Mouse (Mus musculus): ENCODE measurements at regions not wholly inside any gene's neighbourhood (a gene's known extent, or its start where the extent isn't known, plus 50 kb on each side); places are given as distances from the start of the nearest gene placed in this dataset.

DNA sequence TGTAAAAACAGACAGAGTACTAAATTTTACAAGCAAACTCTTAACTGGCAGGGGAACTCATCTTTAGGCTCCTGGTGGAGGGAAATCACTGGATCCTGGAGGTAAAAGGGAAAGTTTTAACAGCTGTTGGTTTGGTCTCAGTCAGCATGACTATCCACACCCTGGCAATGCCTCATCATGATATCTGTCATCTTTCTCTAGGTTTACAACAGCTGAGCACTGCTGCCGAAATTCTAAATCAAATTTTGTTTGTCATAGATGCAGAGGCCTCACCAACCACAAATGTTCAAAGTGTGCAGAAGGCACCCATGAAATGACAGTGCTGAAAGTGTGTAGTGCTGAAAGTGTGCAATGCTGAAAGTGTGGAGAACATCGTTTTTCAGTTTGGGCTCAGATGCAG, 180.6 kb upstream of the Lpp start:
- DNase-seq = no peak

DNA sequence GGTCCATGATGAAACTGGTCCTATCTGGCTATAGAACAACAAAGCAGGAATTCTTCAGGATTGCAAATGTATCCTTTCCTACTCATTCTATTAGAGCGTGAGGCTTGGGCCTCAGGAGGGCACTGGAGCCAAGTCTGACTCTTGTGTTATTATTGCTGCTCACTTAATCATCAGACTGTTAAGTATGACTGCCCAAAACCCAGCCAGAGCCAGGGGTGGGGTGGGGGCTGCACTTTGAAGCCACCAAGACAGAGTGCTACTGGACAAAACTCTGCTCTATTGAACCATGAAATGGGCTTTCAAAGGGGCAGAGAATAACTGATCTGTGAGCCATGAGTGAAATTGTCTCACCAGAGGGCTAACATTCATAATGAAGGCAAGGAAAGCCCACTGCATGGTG, 181.7 kb upstream of the Lpp start:
- no peak for DNase-seq

DNA sequence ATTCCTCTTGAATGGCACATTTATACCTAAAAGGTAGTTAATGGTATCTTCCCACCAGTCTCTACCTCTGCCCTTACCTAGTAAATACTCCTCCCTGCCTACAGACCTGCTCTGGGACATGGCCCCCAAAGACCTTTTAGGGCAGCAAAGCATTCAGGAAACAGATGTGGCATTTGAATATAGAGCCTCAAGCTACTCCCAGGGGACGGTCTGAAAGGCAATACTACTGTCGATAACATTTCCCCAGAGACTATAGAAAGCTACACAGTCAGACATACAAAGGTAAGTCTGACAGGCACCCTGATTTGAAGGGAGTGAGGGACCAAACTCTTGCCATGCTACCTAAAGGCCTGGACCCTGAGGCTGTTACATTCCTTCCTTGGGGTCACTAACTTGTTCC, 184.4 kb upstream of the Lpp start:
- no peak for DNase-seq

DNA sequence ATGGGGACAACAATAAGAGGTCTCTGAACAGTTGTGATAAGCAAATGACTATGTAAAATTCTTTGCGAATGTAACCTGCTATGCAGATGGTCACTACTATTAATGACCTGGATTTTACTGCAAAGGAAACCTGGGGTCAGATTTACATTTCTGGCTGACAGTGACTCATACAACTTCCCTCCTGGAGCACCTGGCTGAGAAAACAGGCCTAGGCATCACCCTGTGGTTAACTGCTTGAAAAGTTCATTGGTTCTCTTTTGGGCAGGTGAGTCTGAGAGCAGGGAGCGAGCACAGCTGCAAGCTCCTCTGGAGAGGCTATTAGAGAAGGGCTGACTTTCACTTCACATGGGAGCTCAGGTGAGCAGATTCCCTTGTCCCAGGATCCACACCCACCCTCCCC, 185.2 kb upstream of the Lpp start:
- DNase-seq = no peak

DNA sequence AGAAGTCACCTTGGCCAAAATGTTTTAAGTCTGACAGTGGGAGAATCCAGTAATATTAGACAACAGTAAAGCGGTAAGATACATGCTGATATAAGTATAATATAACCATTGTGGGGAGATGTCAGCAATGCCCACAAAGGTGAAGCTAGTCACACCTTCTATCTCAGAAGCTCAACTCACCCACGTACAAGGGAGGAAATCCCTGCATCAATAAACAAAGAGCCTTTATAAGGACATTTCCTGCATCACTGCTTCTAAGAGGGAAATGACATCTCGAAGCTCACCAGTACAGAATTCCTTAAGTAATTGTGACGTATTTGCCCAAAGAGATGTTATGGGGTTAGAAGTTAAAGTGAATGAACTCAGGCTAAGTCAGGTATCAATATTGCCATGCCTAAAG, 186.3 kb upstream of the Lpp start:
- DNase-seq = no peak

DNA sequence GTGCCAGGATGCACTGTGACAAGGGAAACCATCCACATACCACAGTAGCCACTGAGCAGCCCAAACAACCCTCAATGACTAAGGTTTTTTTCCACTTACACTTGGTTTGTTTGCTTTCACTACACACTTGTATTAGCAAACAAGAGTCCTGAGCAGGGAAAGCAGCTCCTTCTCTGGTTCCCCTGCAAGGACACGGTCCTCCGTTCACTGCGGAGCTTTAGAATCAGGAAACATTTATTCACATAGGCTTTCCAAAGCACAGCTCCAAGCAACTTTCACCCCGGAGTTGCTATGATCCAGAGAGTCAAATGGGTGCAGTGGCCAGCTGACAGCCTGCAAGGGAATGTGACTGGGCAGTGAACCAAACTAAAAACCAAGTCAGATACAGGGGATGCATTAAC, 186.8 kb upstream of the Lpp start:
- DNase-seq = peak; percentile 20

DNA sequence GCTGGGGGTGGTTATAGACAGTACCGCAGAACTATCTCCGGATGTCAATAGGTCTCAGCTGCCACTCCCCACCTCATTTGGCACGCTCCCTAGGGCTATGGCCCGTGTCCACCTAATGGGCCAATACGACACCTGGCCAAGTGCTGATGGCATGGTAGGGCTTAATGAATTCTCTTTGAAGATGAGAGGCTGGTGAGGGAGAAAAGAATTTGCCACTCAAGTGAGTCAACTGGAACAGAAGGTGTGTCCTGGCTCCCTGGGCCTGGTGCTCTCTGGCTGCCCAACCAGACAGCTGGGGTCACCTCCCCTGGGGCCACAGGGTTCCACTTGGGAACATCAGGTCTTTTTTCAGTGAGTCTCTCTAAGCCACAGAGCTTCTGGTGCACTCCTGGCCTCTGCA, 187.7 kb upstream of the Lpp start:
- DNase-seq = peak; percentile 66

DNA sequence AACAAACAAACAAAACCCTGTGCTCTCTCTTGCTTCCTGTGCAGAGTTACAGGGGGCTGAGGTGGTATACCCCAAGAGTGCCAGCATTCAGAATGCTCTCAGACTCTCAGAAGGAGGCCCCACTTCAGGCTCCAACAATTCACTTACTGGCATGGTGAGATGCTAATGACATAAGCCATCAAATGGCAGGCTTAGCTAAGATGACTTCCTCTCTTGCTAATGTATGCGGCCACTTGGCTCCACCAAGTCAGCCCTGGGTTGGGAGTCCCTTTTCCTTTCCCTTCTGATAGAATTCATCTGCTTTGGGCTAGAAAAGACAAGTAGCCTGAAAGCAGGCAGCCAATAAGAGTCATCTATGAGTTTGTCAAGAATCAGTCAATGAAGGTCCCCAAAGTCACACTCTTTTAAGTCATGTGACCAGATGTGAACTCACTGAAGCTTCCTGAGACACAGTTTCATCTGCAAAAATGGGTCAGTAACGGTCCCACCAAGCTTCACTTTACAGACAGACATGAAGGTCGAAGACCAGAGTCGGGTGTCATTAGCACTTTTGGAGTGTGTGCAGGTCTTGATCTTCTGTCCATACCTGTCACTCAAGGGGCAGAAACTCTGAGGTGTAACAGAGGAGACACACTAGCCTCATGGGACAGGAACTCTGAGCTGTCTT, 189.1 kb upstream of the Lpp start:
- no peak for DNase-seq

DNA sequence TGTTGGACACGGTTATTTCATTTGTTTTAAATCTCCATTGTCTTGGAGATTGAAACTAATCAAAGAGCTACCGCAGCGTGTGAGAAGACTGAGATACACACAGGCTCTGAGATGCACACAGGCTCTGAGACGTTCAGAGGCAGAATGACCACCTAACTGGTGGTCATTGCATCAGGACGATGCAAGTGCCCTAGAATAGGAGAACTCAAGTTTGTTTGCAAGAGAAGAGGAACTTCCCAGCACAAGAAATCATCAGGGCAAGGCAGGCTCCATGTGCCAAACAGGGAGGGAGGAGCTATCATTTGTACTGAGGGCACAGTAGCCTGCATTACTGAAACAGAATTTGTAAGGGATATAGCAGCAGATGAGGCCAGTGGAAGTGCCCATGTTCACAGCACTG, 190.7 kb upstream of the Lpp start:
- DNase-seq = no peak

DNA sequence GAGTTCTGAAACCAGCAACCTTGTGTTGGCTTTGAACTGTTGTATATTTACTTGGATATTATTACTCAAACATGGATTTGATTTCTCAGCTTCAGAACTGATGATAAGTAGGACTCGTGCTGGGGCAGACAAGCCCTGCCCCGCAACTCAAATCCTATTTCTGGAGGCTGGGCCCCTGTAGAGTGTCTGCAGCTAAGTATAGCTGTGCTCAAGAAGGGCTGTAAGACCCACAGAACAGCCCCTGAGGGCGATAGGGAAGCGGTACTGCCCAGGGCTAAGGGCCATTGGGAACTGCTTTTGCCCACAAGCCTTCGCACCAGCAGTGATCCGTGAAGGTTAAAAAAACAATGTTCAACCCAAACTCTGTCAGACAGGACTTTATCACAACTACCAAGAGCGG, 191.9 kb upstream of the Lpp start:
- no peak for DNase-seq

DNA sequence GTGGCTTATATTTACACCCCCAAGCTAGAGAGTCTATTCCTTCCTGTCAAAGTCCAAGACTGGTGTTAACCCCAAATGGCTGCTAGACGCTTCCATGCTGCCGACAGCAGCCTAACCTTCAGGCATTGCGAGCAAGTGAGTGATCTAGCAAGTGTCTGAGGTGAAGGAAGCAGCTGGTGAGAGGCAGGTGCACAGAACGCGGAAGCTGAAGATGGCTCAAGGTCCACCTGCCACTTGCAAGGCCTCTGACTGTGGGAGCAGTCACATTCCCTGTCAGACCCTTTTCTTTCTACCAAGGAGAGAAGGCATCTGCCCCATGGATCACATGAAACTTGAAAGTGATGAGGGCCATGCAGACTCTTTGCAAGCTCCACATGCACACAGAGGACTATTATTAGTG, 193.1 kb upstream of the Lpp start:
- DNase-seq = no peak

DNA sequence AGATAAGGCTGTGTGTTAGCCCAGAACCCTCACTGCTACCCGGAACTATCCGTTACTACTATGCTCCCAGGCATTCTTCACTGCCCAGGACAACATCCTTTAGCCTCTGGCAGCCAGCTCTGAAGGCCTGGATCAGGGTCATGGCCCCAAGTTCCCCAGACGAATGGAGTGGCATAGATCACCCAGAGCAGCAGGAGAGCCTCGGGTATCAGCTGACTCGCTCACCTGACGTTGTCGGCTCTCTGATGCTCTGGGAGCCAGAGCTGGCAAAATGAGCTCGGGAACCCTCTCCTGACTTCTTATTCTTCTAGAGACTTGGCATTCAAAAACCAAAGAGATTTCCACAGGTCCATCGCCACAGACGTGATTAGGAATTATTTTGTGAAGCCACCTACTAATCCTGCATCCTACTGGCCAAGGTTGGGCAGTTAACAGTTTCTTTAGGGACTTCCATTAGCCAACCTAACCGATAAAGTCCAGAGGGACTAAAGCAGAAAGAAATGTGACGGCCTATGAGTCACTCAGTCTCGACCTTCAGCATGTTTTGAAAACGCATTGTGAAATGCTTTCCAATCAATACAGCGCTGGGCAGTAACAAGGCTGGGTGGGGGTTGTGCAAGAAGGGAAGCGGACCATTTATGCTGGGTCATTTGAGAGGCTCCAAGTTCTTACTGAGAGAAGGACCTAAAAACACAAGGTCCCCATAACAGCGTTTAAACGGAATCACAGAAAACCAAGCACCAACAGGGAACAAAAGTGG, 193.7 kb upstream of the Lpp start:
- DNase-seq = no peak

DNA sequence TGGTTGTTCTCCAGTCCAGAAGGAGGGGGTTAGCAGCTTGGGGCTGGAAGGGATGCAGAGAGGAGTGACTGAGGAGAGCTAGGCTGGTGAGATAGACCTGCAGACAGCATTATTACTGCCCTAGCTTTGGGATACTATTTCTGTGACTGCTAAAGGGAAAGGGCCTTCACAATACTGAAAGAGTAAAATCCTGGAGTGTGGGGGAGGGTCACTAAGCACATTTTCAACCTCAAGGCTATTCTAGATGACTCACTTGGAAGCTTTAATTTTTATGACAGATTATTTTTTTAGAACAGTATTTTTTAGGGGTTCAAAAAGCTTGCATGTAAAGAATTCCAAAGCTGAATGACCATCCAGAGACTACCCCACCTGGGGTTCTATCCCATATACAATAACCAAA, 195.0 kb upstream of the Lpp start:
- no peak for DNase-seq

DNA sequence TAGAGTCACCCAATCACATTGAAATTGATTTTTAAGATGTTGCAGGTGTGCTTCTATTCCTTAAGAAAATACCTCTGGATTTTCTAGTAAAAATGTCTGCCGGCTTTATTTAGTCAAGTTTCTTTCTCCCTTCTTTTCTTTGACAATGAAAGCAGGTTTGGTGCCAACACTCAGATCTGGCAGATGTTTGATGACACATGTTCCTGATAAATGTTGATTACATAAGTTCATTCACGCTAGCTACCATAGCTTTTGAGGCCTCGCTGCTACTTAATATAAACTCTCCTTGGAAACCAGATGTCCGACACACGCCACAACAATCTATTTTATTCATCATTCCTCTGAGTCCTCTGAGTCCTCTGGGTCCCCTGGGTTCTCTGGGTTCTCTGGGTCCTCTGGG, 195.7 kb upstream of the Lpp start:
- no peak for DNase-seq

DNA sequence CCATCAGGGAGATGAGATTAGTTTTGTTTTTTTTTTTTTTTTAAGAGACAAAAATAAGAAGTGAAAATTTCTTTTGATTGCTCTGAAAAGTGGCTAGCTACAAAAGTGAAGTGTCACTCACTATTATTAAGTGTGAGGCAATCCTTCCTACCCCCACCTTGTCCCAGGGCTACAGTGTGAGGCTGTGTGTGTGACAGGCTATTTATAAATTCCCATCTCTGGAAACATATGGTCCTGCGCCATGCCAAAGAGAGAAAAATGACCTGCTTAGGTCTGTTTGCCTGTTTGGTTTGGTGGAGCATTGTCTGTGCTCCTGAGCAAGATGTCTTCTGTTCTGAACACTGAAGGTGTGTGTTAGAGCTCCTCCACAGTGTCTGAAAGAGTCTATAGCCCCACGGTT, 199.4 kb upstream of the Lpp start:
- no peak for DNase-seq

DNA sequence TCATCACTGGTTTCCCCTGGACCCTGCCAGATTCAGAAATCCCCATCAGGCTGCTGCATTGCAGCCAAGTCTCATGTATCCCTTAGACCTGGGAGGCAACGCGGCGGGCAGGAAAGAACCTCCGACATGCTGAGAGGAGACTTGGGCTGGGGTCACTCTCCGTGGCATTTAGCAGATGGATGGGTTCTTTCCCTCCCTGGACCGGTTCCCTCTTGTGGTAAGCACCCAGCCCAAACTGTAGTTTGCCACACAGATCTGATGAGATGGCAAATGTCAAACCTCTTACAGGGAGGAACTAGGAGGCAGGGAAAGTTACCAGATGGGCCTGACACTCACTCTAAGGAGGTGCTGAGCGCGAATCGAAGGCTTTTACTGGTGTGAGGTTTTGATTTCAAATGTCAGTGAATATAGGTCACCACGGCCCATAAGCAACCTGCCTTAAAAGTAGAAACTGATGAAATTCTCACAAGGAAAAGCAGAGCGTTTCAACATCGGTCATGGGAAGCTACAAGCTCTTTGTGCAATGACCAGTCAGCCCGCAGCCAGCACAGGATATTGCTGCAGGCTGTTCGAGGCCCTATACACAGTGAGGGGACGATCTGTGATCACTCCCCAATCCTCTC, 199.9 kb upstream of the Lpp start:
- no peak for DNase-seq

DNA sequence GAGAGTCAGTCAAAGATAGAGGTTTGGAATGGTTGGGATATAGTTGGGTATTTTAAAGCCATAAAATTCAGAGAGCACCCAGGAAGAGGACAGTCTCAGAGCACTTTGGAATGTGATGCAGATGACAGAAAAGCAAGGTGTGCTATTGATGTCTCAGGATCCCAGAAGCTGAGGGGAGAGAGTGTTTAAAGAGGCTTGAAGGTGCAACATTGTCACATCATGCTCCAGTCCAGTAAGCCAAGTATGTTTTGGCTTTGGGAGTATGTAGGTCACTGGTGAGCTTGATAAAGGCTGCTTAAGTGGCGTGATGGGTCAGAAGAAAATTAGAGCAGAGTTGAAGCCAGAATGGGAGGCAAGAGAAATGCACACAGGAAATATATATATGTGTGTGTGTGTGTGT, 201.3 kb upstream of the Lpp start:
- DNase-seq = no peak

DNA sequence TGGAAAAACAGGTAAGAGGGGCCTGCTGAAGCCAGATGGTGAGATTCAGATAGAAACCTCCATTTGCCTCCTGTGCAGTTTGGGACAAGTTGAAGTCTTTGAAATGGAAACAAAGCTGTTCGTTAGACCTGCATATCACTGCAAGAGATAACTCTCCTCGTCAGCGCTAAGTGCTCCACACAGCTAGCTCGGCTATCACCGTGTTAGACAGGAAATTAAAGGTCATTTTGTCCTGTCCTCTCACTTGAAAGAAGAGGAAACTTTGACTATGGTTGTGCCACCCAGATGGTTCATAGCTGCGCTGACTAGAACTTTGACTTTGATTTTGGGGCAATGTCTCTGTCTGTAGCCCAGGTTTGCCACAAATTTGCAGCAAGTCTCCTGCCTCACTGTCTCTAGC, 198.5 kb upstream of the Bcl6 start:
- no peak for DNase-seq

DNA sequence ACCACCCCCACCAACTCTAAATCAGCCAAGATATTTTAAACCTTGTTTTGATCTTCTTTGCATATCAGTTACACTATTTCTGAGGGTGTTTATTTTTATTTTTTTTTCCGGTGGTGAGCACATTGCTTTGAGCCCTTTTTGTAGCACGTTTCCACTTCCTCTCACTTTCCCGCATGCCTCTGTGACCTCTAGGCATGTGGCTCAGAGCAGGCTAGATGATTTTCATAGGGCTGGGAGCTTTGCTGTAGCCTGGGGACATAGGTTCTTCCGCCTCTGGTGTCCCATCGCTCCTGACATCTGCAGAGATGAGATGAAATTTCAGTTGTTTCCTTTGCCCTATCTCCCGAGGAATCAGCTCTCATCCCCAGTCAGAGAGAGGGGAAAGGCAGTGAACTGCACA, 197.3 kb upstream of the Bcl6 start:
- DNase-seq = no peak

DNA sequence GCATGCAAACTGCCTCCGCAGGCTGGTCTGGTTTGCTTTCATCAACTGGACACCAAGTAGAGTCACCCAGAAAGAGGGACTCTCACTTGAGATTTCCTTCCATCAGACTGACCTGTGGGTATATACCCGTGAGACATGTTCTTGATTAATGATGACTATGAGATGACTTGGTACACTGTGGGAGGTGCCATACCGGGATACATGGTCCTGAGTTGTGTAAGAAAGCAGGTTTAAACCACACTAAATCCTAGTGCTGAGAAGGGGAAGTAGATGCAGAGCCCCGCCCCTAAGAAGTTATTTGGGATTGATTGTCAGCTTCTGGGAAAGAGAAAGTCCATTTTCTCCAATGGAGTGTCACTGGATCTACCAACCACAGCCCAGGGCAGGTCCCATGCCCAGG, 196.2 kb upstream of the Bcl6 start:
- DNase-seq = no peak

DNA sequence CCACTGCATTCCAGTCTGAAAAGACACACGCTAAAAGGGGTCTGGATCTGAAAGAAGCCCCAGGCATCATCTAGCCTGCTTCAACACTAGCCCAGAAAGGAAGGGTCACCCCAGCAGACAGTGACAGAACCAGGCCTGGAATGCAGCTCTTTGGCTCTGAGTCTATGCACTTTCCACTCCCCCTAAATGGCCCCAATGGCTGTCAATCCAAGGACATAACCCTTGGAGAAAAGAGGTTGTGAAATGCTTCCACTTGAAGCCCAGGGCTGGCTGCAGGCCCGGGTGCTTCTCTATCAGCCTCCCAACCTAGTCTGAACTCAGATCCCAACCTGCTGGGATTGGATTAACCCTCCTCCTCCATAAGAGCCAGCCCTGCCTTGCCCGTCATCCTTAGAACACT, 194.6 kb upstream of the Bcl6 start:
- no peak for DNase-seq

DNA sequence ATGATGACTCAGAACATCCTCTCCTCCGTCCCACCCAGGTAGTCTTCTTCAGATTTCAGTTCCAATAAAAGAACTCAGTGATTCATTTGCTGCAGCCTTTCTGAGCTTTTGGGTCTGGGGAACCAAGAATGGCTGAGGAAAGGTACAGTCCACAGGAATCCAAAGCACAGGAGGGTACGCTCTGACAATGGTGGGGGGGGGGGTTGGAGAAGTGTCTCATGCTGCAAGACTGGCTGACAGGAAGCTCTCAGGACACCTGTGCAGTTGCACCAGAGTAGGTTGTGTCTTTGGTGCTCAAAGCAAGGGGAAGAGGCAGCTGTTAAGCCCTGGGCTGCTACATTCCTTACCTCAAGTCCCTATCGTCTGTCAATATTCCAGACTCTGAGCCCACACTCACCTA, 192.7 kb upstream of the Bcl6 start:
- no peak for DNase-seq

DNA sequence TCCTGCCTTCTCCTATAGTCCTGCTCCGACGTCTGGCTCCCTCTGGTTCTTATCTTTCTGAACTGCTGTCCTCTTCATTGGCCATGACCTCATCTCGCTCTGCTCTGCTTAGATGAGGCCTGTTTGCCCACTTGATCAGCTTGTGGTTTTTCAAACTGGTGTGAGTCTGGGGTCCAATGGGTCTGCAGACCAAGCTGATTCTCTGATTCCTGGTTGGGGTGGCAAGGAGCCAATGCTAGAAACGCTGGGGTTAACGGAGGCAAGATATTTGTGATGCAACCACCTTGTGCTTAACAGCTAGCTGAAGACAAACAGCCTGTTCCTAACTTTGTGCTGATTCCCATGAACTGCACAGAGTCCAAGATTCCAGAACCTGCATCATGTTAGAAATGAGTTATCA, 192.0 kb upstream of the Bcl6 start:
- no peak for DNase-seq

DNA sequence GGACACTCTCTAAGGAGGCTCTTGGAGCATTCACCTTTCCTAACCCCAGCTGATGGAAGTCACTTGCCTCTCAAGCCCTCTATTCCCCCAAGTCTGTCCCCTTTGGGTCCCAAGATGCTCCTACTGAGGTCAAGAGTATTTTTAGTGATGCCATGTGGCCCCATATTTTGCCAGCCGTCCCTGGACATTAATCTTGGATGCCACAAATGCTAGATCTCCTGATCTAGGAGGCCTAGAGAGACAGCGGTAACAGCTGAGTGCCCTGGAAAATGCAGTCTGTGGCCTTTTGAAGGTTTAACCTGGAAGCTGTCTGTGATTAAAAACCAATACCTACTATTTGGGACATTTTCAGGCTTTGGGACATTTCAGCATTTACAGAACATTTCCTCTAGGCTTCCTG, 188.9 kb upstream of the Bcl6 start:
- DNase-seq = no peak

DNA sequence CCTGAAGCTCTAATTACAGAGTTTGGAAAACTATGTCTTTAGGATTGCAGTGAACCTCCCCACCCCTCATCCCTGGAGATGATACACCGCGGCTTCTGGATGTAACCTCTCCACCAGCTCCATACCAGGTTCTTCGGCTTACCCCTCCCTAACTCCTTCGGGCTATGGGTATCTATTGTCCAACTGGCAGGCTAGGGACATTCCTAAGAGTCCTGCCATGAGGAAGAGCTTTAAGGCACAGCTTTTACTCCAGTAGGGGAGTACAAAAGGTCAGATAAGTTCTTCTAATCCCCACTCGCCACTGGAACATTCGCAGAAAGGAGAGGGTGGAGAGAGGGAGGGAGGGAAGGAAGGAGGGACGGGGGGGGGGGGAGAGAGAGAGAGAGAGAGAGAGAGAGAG, 188.5 kb upstream of the Bcl6 start:
- no peak for DNase-seq

Data from kidney, adult 9 months (tissue).